Mouse (Mus musculus) gastrocnemius, postnatal 14 days (tissue): ENCODE data around the gene Gm26620. TPM values are rescaled to one million over a fixed set of nuclear protein-coding genes. Genes with fewer than 3 reads are reported as not detected.

ENCODE experiments used
- DNase-seq: peaks from one replicate; pipeline ENCODE4 v3.0.0; 2021; ENCODE audit warnings: mixed read lengths
- intact Hi-C: fragments of 180-260 bp; cut with DNase I; formaldehyde crosslinking; loops from one replicate; pipeline ENCODE4 v1.15.1; 2025; ENCODE audit warnings: low total_unique reads
- total RNA-seq, 2 experiments: library from RNA; stranded (reverse); gene quantifications; 2 replicates each; pipeline ENCODE4 v1.2.3; 2021

The Gm26620 gene
- total RNA-seq, 2 experiments from 2014 or later = 0.35 TPM; not detected in 1

- DNase-seq = peak; percentile 37
- intact Hi-C loops = no loop called here
Measured at GRCm38 (mm10) chr1:170868107-170868904, 16.6 kb upstream of the Gm26620 start.

DNA sequence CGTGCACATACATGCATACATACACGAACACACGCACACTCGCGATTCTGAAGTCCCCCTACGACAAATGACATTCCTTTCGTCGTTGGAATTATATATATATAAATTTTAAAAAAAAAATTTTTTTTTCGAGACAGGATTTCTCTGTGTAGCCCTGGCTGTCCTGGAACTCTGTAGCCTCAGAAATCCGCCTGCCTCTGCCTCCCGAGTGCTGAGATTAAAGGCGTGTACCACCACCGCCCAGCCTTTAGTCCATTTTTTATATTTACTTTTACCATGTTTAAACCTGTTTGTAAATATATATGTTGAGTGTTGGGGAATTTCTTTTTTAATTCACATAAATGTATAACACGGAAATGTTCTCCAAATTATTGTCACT is 16.0 kb upstream of the Gm26620 start:
- no peak for DNase-seq
- intact Hi-C loops = no loop called here

GRCm38 (mm10) chr1:170871402-170871801 is 13.5 kb upstream of the Gm26620 start:
- no peak for DNase-seq
- intact Hi-C loops = no loop called here

DNA sequence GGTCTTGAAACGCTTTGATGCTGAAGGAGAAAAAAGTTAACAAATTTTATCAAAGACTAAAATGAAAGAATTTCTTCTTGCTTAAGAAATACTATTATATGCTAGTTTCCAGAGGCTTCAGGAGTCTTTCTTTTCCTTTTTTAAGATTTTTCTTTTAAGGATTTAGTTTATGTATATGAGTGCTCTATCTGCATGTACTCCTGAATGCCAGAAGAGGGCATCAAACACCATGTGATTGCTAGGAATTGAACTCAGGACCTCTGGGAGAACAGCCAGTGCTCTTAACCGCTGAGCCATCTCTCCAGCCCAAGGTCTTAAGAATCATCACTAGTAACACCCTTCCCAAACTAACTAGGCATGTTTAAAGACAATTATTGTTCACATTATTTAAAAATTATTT is 12.9 kb upstream of the Gm26620 start:
- intact Hi-C loops = no loop called here

DNA sequence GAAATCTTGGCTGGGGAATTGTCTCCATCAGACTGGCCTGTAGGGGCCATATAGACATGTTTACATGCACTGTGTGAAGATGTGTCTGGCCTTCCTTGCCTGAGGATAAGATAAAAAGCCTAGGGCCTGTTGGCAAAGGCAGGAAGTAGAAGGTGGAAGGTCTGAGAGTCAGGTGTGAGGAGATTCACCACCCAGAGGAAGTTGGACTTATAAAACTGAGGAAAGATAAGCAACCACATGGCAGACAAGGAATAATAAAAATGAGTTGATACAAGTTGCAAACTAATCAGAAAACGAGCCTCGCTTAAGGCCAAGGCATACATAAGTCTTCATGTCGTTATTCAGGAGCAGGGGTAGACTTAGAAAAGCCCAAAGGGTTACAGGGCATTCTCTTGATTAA is 9.2 kb upstream of the Gm26620 start:
- intact Hi-C loops = no loop called here
- DNase-seq = no peak

More for the DNA sequence above, 12.9 kb upstream of the Gm26620 start:
- DNase-seq = no peak

GRCm38 (mm10) chr1:170876906-170877305 is 8.0 kb upstream of the Gm26620 start:
- DNase-seq = no peak
- intact Hi-C loops = no loop called here

- intact Hi-C loops = no loop called here
- no peak for DNase-seq
Measured at GRCm38 (mm10) chr1:170882915-170883485, 1.9 kb upstream of the Gm26620 start.

- no peak for DNase-seq
- intact Hi-C loops = no loop called here
Measured at GRCm38 (mm10) chr1:170884390-170884789, 475 bp upstream of the Gm26620 start.

DNA sequence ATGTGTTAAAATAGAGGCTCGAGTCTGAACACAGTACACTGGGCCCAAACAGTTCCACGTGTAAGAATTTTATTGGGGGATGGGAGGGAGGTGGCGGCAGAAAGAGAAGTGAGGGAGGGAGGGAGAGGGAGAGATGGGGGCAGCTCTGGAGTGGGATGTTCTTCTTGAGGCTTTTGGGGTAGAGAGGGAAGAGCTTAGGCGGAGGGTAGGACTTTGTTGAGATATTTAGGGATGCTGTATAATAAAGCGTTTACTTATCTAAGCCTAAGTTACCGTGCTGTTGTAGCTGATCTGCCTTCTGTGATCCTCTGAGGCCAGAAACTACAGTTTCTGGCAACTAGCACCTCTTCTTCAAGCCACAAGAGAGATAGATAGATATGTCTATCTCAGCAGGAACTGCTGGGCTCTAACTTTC is 1.2 kb downstream of the Gm26620 start:
- no peak for DNase-seq
- intact Hi-C loops = no loop called here

GRCm38 (mm10) chr1:170889310-170889709 is 4.4 kb downstream of the Gm26620 start:
- no peak for DNase-seq
- intact Hi-C loops = no loop called here

- DNase-seq = no peak
- intact Hi-C loops = no loop called here
Measured at GRCm38 (mm10) chr1:170891646-170892045, 6.8 kb downstream of the Gm26620 start.

DNA sequence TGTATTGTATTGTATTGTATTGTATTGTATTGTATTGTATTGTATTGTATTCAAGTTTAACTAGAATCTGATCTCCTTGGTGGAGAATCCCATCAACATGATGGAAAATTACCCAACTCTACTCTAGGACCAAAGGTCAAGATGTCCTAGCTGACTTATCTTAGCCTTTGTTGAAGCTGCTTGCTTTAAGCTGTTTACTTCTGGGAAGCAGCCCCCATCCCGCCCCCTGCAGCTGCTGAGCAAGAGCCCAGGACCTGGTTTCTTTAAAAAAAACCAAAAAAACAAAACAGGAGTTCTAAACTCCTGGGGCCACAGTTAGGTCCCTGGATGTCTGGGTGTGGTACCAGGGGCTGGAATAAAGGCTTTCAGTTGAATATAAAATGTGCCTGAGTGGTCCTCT is 7.4 kb downstream of the Gm26620 start:
- intact Hi-C loops = no loop called here
- no peak for DNase-seq

- intact Hi-C loops = no loop called here
- DNase-seq = no peak
Measured at GRCm38 (mm10) chr1:170894603-170895602, 10.0 kb downstream of the Gm26620 start.

- intact Hi-C loops = no loop called here
- no peak for DNase-seq
Measured at GRCm38 (mm10) chr1:170896651-170897281, 11.9 kb downstream of the Gm26620 start.

DNA sequence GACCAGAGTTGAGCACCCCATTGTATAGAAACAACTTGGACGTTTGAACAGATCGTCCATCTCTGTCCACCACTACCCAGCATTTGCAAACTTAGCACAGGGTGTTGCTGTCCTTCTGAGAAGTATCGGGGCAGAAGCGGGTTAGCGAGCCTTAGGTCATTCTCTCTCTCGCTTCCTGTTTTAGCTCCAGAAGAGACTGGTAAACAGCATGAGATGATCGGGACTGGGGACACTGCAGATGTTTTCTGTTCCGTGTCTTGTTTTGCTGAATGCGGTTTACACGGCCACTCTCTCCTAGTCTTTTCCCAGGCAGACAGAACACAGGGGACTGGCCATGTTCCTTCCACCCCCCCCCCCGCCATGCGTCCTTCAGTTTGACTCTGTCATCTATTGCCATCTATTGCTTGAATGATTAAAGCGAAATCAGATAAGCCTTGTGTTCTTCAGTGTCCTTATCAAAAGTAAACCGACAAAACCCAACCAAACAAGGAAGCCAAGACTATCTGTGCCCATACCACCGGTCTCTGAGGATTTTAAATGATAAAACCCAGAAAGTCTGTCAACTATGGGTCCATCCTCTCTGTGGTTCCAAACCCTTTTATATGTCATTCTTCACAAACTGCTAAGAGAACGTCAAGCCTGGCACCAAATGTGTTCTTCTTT is 13.7 kb downstream of the Gm26620 start:
- intact Hi-C loops = no loop called here
- no peak for DNase-seq

GRCm38 (mm10) chr1:170900799-170901467 is 16.1 kb downstream of the Gm26620 start:
- intact Hi-C loops = no loop called here

GRCm38 (mm10) chr1:170901536-170902238 is 16.8 kb downstream of the Gm26620 start:
- peak; percentile 77 for DNase-seq
- intact Hi-C loops = loop anchor here (2.0 kb wide), 1 partner anchor 93 kb away; no protein-coding TSS in a partner anchor

More at GRCm38 (mm10) chr1:170900799-170901467, 16.1 kb downstream of the Gm26620 start:
- no peak for DNase-seq

GRCm38 (mm10) chr1:170903485-170903884 is 18.6 kb downstream of the Gm26620 start:
- intact Hi-C loops = loop anchor here (2.0 kb wide), 1 partner anchor 91 kb away; no protein-coding TSS in a partner anchor
- DNase-seq = no peak
